Mouse (Mus musculus) lung, embryonic 14.5 days (tissue): ENCODE results near the gene Oxa1l. TPM values are rescaled to one million over a fixed set of nuclear protein-coding genes. Genes with fewer than 3 reads are reported as not detected.

Experiments used
- ATAC-seq: fragments of 200-750 bp; cut with Nextera tagmentation; 2 replicates; pipeline ENCODE4 v1.8.0; 2017; ENCODE audit warnings: mild to moderate bottlenecking, moderate TSS enrichment, moderate library complexity; ENCODE audit not compliant: insufficient read depth
- DNase-seq: peaks from one replicate; pipeline ENCODE4 v3.0.0-alpha.2; 2015
- H3K27ac ChIP-seq: fragments of 300-500 bp; sonication (generic); 2 replicates; pipeline ENCODE4 v1.5.1; 2014; ENCODE audit warnings: low read depth, mild to moderate bottlenecking, moderate library complexity
- H3K27me3 ChIP-seq: fragments of 300-500 bp; sonication (generic); 2 replicates; pipeline ENCODE4 v1.6.1; 2014; ENCODE audit warnings: low read length, control low read depth; ENCODE audit not compliant: insufficient read depth
- H3K36me3 ChIP-seq: fragments of 300-500 bp; sonication (generic); 2 replicates; pipeline ENCODE4 v1.6.1; 2014; ENCODE audit warnings: control low read depth; ENCODE audit not compliant: insufficient read depth
- H3K4me1 ChIP-seq: fragments of 300-500 bp; sonication (generic); 2 replicates; pipeline ENCODE4 v1.6.1; 2014; ENCODE audit warnings: antibody characterized with exemption, control low read depth; ENCODE audit not compliant: insufficient read depth
- H3K4me2 ChIP-seq: fragments of 300-500 bp; sonication (generic); 2 replicates; pipeline ENCODE4 v1.6.1; 2014; ENCODE audit warnings: mild to moderate bottlenecking
- H3K4me3 ChIP-seq: fragments of 300-500 bp; sonication (generic); 2 replicates; pipeline ENCODE4 v1.5.1; 2014; ENCODE audit warnings: low read depth, low read length
- H3K9ac ChIP-seq: fragments of 300-500 bp; sonication (generic); 2 replicates; pipeline ENCODE4 v1.6.1; 2014
- H3K9me3 ChIP-seq: fragments of 300-500 bp; sonication (generic); 2 replicates; pipeline ENCODE4 v1.6.1; 2016; ENCODE audit warnings: low read depth, low read length, control low read depth
- CTCF ChIP-seq: IDR thresholded peaks from 2 replicates; pipeline ENCODE4 v1.5.1; 2016; ENCODE audit warnings: antibody characterized with exemption, low read depth
- WGBS: fragments of 180-500 bp; shearing (Covaris S2); extraction: QIAGEN DNeasy Blood & Tissue Kit; methylation state at CpG from one replicate; pipeline ENCODE4 v1.1.7; 2014; 5-methylcytosine and 5-hydroxymethylcytosine counted together
- polyA plus RNA-seq: library from polyadenylated mRNA; unstranded; fragments of >200 nt; fragmentation: Nextera tagmentation; extraction: Ambion mirVana; gene quantifications from 2 replicates; pipeline ENCODE4 v1.2.1, GENCODE M21; 2014

Gene Oxa1l
- 51.2 and 53.5 TPM in 2 replicates for polyA plus RNA-seq

- 0% methylated on average over 48 of the region's 48 CpGs for WGBS
- peak; percentile 99 for DNase-seq
- 0 out of 2 replicates have a peak, but pooled peaks cover 2% of the 10 kb centered on the region for H3K4me1 ChIP-seq
- H3K27ac ChIP-seq: peak within 1 kb of the TSS; percentile 72
- H3K27me3 ChIP-seq: no peaks in the 10 kb centered on the region
- H3K4me2 ChIP-seq: peak within 1 kb of the TSS; percentile 65
- H3K9ac ChIP-seq: peak within 1 kb of the TSS; percentile 93
- peak; percentile 93 for ATAC-seq
- H3K4me3 ChIP-seq: peak within 1 kb of the TSS; percentile 95
- peaks cover 28% of the 10 kb centered on the region for H3K36me3 ChIP-seq
- no peaks in the 10 kb centered on the region for H3K9me3 ChIP-seq
- TF ChIP-seq CTCF: peak; percentile 26
These were observed at the start of gene Oxa1l for GRCm38 (mm10) chr14:54360577-54361340. TSS of gene Oxa1l (plus strand) at chr14:54360834.

GRCm38 (mm10) chr14:54311763-54312162 is 48.9 kb upstream of the Oxa1l start:
- H3K4me3 ChIP-seq: no peak overlapping the region
- no peak for DNase-seq
- ATAC-seq: no peak
- 36% methylated on average over 3 of the region's 3 CpGs for WGBS
- no peak overlapping the region for H3K4me2 ChIP-seq
- no peaks in the 10 kb centered on the region for H3K4me1 ChIP-seq
- H3K9ac ChIP-seq: no peak overlapping the region; the same call in 1 of the 2 replicates
- TF ChIP-seq CTCF: no peak
- H3K9me3 ChIP-seq: no peaks in the 10 kb centered on the region
- no peak overlapping the region for H3K27ac ChIP-seq
- no peaks in the 10 kb centered on the region for H3K36me3 ChIP-seq
- H3K27me3 ChIP-seq: no peaks in the 10 kb centered on the region

DNA sequence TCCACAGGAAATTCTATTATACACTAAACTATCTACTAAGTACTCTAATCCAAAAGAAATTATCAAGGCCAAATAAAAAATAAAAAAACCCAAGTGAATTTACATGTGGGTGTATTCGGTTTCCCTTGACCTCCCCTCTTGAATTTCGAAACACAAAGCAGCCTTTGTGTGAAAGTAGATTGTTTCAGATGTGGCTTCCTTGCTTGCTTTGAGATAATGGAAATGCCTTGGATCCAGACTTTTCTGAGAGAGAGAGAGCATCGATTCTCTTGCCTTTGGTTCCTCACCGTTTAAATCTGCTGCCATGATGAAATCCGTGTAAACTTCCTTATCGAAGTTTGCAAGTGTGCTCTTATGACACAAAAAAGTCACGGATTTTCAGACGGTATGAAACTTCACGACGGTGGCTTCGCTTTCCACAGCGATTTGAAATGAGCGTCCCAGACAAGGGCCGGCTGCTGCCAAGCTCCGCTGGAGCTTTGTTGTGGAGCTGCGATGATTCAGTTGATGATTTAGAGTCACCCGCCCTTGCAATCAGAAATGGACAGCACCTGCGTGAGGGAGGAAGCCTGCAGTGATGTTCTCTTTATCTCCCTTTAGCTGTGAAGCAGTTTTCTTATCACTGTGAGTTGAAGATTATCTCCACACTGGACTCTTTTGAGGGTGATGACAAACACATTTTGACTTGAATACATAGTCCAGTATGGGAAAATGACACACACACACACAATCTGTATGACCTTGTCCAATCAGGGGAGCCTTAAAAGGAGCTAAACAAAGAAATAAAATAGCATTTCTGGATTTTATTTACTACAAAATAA is 38.9 kb upstream of the Oxa1l start:
- no peak overlapping the region for H3K4me3 ChIP-seq
- no peak overlapping the region for H3K27ac ChIP-seq
- H3K4me2 ChIP-seq: no peak overlapping the region
- no peaks in the 10 kb centered on the region for H3K9me3 ChIP-seq
- H3K27me3 ChIP-seq: no peaks in the 10 kb centered on the region
- no peaks in the 10 kb centered on the region for H3K4me1 ChIP-seq
- 50% methylated on average over 18 of the region's 18 CpGs for WGBS
- no peaks in the 10 kb centered on the region for H3K36me3 ChIP-seq
- ATAC-seq: no peak
- peak; percentile 4 for DNase-seq
- no peak overlapping the region for H3K9ac ChIP-seq
- TF ChIP-seq CTCF: no peak

DNA sequence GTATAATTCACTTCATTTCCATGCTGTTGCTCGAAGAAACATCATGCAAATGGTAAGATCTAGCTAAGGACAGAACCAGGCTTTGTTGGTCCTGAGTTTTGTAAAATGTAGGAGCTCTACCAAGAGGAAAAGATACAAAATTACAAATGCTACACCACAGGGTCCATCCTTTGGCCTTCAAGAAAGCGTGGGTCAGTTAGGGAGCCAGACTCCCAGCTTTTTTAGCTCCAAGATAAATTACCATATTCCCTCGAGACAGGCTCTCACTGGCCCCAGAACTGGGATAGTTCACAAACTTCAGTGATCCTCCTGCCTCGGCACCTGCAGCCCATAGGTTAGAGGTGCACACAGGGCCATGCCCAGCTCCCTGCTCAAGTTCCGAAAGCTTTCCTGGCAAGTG is 36.1 kb upstream of the Oxa1l start:
- H3K36me3 ChIP-seq: no peaks in the 10 kb centered on the region
- TF ChIP-seq CTCF: no peak
- no peaks in the 10 kb centered on the region for H3K27me3 ChIP-seq
- no peak for DNase-seq
- no peak for ATAC-seq
- H3K4me1 ChIP-seq: no peaks in the 10 kb centered on the region
- WGBS: 69% methylated on average over 5 of the region's 5 CpGs
- no peaks in the 10 kb centered on the region for H3K9me3 ChIP-seq
- H3K27ac ChIP-seq: no peak overlapping the region
- no peak overlapping the region for H3K9ac ChIP-seq
- no peak overlapping the region for H3K4me2 ChIP-seq
- H3K4me3 ChIP-seq: no peak overlapping the region

- DNase-seq: no peak
- Histone ChIP-seq H3K4me1 (no peaks in the 10 kb centered on the region), H3K4me2 (no peak overlapping the region), H3K4me3 (no peak overlapping the region), H3K27ac (no peak overlapping the region), H3K27me3 (no peaks in the 10 kb centered on the region), H3K9me3 (no peaks in the 10 kb centered on the region), H3K9ac (no peak overlapping the region), H3K36me3 (no peaks in the 10 kb centered on the region)
- WGBS: 76% methylated on average over 2 of the region's 2 CpGs
- peak; percentile 35 for TF ChIP-seq CTCF
- ATAC-seq: no peak
These were observed 32.1 kb upstream of the Oxa1l start for GRCm38 (mm10) chr14:54328548-54328947.

GRCm38 (mm10) chr14:54329201-54329600 is 31.4 kb upstream of the Oxa1l start:
- no peak overlapping the region for H3K4me2 ChIP-seq
- no peak overlapping the region for H3K27ac ChIP-seq
- no peak for TF ChIP-seq CTCF
- ATAC-seq: no peak
- H3K36me3 ChIP-seq: no peaks in the 10 kb centered on the region
- H3K9me3 ChIP-seq: no peaks in the 10 kb centered on the region
- H3K9ac ChIP-seq: no peak overlapping the region
- H3K27me3 ChIP-seq: no peaks in the 10 kb centered on the region
- no peak overlapping the region for H3K4me3 ChIP-seq
- no peak for DNase-seq
- WGBS: 33% methylated on average over 9 of the region's 9 CpGs
- no peaks in the 10 kb centered on the region for H3K4me1 ChIP-seq

GRCm38 (mm10) chr14:54331178-54331577 is 29.5 kb upstream of the Oxa1l start:
- H3K4me3 ChIP-seq: no peak overlapping the region
- H3K9me3 ChIP-seq: no peaks in the 10 kb centered on the region
- DNase-seq: no peak
- no peak for TF ChIP-seq CTCF
- WGBS: 81% methylated on average over 1 of the region's 1 CpGs
- no peaks in the 10 kb centered on the region for H3K4me1 ChIP-seq
- H3K36me3 ChIP-seq: no peaks in the 10 kb centered on the region
- no peak overlapping the region for H3K9ac ChIP-seq
- H3K4me2 ChIP-seq: no peak overlapping the region
- no peaks in the 10 kb centered on the region for H3K27me3 ChIP-seq
- H3K27ac ChIP-seq: no peak overlapping the region
- ATAC-seq: no peak
